Mouse (Mus musculus) stomach, postnatal 0 days (tissue): ENCODE measurements around the gene C6. TPM values are rescaled to one million over a fixed set of nuclear protein-coding genes. Genes with fewer than 3 reads are reported as not detected.

Experiments
- ATAC-seq: fragments of 200-750 bp; cut with Nextera tagmentation; 2 replicates; pipeline ENCODE4 v1.8.0; 2017; ENCODE audit not compliant: low FRiP score, low TSS enrichment
- DNase-seq: peaks from one replicate; pipeline ENCODE4 v3.0.0-alpha.2; 2016; ENCODE audit warnings: low spot score
- H3K27ac ChIP-seq: fragments of 300-500 bp; sonication (generic); replicated peaks from 2 replicates; pipeline ENCODE4 v1.5.1; 2014; ENCODE audit warnings: mild to moderate bottlenecking, control low read depth
- H3K27me3 ChIP-seq: fragments of 300-500 bp; sonication (generic); 2 replicates; pipeline ENCODE4 v1.6.1; 2014; ENCODE audit warnings: low read length; ENCODE audit not compliant: control insufficient read depth, insufficient read depth
- H3K36me3 ChIP-seq: fragments of 300-500 bp; sonication (generic); 2 replicates; pipeline ENCODE4 v1.6.1; 2014; ENCODE audit warnings: low read length, mixed read lengths; ENCODE audit not compliant: control insufficient read depth, insufficient read depth
- H3K4me1 ChIP-seq: fragments of 300-500 bp; sonication (generic); replicated peaks from 2 replicates; pipeline ENCODE4 v1.6.1; 2014; ENCODE audit warnings: antibody characterized with exemption; ENCODE audit not compliant: control insufficient read depth, insufficient read depth
- H3K4me2 ChIP-seq: fragments of 300-500 bp; sonication (generic); replicated peaks from 2 replicates; pipeline ENCODE4 v1.6.1; 2014; ENCODE audit warnings: low read depth, mild to moderate bottlenecking, control low read depth, moderate library complexity
- H3K4me3 ChIP-seq: fragments of 300-500 bp; sonication (generic); 2 replicates; pipeline ENCODE4 v1.5.1; 2014; ENCODE audit warnings: low read depth, low read length, control low read depth
- H3K9ac ChIP-seq: fragments of 300-500 bp; sonication (generic); 2 replicates; pipeline ENCODE4 v1.6.1; 2014; ENCODE audit warnings: mild to moderate bottlenecking, low read length, control low read depth, mixed read lengths
- H3K9me3 ChIP-seq: fragments of 300-500 bp; sonication (generic); 2 replicates; pipeline ENCODE4 v1.6.1; 2016; ENCODE audit warnings: low read length; ENCODE audit not compliant: control insufficient read depth
- CTCF ChIP-seq: IDR thresholded peaks from 2 replicates; pipeline ENCODE4 v1.5.1; 2016; ENCODE audit warnings: antibody characterized with exemption, low read depth, mild to moderate bottlenecking, moderate library complexity
- EP300 ChIP-seq: optimal IDR thresholded peaks from 2 replicates; pipeline ENCODE3; 2016; ENCODE audit warnings: antibody characterized with exemption
- WGBS: fragments of 180-500 bp; shearing (Covaris S2); extraction: QIAGEN DNeasy Blood & Tissue Kit; methylation state at CpG from one replicate; pipeline ENCODE4 v1.1.7; 2014; 5-methylcytosine and 5-hydroxymethylcytosine counted together
- polyA plus RNA-seq: library from polyadenylated mRNA; unstranded; fragments of >200 nt; fragmentation: Nextera tagmentation; extraction: Ambion mirVana; gene quantifications from 2 replicates; pipeline ENCODE4 v1.2.1, GENCODE M21; 2015

The C6 gene
- 0.11 TPM in 1 of 2 replicates, not detected in the other for polyA plus RNA-seq

- ATAC-seq (no peak), DNase-seq (no peak)
- no peak for TF ChIP-seq EP300
- WGBS, result 80% methylated on average over 9 of the region's 9 CpGs
- Histone ChIP-seq H3K4me3 (no peak within 1 kb of the TSS), H3K9ac (no peak within 1 kb of the TSS), H3K4me1 (no peaks in the 10 kb centered on the region), H3K4me2 (no peak within 1 kb of the TSS), H3K27ac (no peak within 1 kb of the TSS), H3K9me3 (no peaks in the 10 kb centered on the region), H3K36me3 (no peaks in the 10 kb centered on the region), H3K27me3 (no peaks in the 10 kb centered on the region)
Measured at GRCm38 (mm10) chr15:4726830-4727310, at the start of gene C6. TSS of gene C6 (plus strand) at chr15:4727175.

- WGBS, result 86% methylated on average over 4 of the region's 4 CpGs
- DNase-seq (no peak), ATAC-seq (no peak)
- Histone ChIP-seq H3K9me3 (no peaks in the 10 kb centered on the region), H3K36me3 (no peaks in the 10 kb centered on the region), H3K4me2 (no peak overlapping the region), H3K27ac (no peak overlapping the region), H3K27me3 (no peaks in the 10 kb centered on the region), H3K4me1 (no peaks in the 10 kb centered on the region), H3K9ac (no peak overlapping the region), H3K4me3 (no peak overlapping the region)
- 0 out of 2 replicates have a peak, but pooled peaks have one; percentile 5 for TF ChIP-seq CTCF
- TF ChIP-seq EP300, result no peak
Measured at GRCm38 (mm10) chr15:4697604-4698003, 29.4 kb upstream of the C6 start.

DNA sequence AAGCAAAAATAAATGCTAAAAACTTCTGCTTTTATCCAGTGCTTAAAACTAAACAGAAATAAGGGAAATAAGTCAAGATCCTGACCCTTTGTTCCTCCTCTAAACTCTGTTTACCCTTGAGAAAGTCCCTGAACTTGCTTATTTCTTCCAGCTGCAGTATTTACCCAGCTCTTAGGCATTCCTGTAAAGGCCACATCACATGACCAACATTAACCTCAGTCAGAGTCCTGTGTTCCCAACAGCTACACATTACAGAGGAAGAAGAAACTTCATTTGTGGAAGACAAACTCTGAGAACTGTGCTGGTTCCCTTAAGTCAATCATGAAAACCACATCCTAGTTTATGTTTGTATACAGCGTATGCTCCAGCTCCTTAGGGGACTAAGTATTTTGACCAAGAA is 7.2 kb downstream of the C6 start:
- no peak for DNase-seq
- 85% methylated on average over 1 of the region's 1 CpGs for WGBS

DNA sequence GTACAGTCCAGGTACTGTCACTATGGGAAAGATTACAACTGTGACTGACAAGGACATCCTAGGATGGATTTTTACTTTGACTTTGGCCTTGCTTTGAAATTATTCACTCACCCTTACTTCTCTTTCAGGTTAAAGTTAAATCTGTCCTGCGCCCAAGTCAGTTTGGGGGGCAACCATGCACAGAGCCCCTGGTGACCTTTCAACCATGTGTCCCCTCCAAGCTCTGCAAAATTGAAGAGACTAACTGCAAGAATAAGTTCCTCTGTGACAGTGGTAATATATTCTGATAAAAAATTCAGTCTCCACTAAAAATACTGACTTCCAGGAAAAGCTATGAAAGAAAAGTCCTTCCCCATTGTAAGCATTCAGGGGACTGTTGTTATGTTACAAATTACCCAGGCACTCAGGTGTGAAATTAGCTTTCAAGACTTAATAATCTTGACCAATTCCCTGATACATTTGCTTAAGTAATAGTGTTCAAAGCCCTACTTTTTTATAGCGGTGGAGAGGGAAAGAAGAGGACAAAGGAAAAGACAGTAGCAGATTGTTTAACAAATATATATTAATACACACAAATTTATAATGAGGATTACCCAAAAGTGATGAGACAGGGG is 8.1 kb downstream of the C6 start:
- Histone ChIP-seq H3K27me3 (no peaks in the 10 kb centered on the region), H3K9me3 (no peaks in the 10 kb centered on the region), H3K27ac (no peak overlapping the region), H3K4me3 (no peak overlapping the region), H3K4me1 (no peaks in the 10 kb centered on the region), H3K36me3 (no peaks in the 10 kb centered on the region), H3K9ac (no peak overlapping the region), H3K4me2 (no peak overlapping the region)
- no peak for TF ChIP-seq CTCF
- no peak for TF ChIP-seq EP300
- no peak for DNase-seq
- 75% methylated on average over 2 of the region's 2 CpGs for WGBS
- ATAC-seq, result no peak

More for the DNA sequence above, 7.2 kb downstream of the C6 start:
- Histone ChIP-seq H3K4me3 (no peak overlapping the region), H3K4me2 (no peak overlapping the region), H3K27me3 (no peaks in the 10 kb centered on the region), H3K27ac (no peak overlapping the region), H3K4me1 (no peaks in the 10 kb centered on the region), H3K9ac (no peak overlapping the region), H3K36me3 (no peaks in the 10 kb centered on the region), H3K9me3 (no peaks in the 10 kb centered on the region)
- TF ChIP-seq EP300 (no peak), CTCF (no peak)
- no peak for ATAC-seq

GRCm38 (mm10) chr15:4747656-4748055 is 20.7 kb downstream of the C6 start:
- WGBS, result 82% methylated on average over 3 of the region's 3 CpGs
- H3K27ac ChIP-seq, result no peak overlapping the region

DNA sequence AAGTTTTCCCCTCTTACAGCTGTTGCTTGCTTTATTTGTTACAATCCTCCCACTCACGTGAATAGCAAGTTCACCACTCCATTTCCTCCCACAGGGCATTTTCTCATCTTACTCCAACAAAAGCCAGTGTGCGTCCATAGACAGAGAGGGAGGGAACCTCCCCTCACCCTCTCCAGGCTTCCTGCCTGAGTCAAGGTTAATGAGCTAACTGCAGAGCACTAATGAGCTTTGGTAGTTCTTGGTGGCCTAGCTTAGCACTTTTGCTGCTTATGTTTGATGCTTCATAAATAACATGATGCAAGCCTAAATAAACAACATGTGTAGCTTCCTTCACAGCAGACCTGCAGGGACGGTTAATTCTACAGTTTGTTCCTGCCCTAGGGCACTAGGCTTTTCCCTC is 63.4 kb downstream of the C6 start:
- Histone ChIP-seq H3K4me1 (no peaks in the 10 kb centered on the region), H3K9ac (no peak overlapping the region), H3K27ac (no peak overlapping the region), H3K9me3 (no peaks in the 10 kb centered on the region), H3K36me3 (no peaks in the 10 kb centered on the region), H3K4me2 (no peak overlapping the region), H3K27me3 (no peaks in the 10 kb centered on the region), H3K4me3 (no peak overlapping the region)
- TF ChIP-seq EP300 (no peak), CTCF (no peak)
- DNase-seq (no peak), ATAC-seq (no peak)
- 43% methylated on average over 3 of the region's 3 CpGs for WGBS

More at GRCm38 (mm10) chr15:4747656-4748055, 20.7 kb downstream of the C6 start:
- Histone ChIP-seq H3K27me3 (no peaks in the 10 kb centered on the region), H3K9me3 (no peaks in the 10 kb centered on the region), H3K4me3 (no peak overlapping the region), H3K4me2 (no peak overlapping the region), H3K4me1 (no peaks in the 10 kb centered on the region), H3K36me3 (no peaks in the 10 kb centered on the region), H3K9ac (no peak overlapping the region)
- DNase-seq (no peak), ATAC-seq (no peak)
- no peak for TF ChIP-seq CTCF
- no peak for TF ChIP-seq EP300
